Mouse (Mus musculus): Measurements from ENCODE around the gene Mvb12b.

DNA sequence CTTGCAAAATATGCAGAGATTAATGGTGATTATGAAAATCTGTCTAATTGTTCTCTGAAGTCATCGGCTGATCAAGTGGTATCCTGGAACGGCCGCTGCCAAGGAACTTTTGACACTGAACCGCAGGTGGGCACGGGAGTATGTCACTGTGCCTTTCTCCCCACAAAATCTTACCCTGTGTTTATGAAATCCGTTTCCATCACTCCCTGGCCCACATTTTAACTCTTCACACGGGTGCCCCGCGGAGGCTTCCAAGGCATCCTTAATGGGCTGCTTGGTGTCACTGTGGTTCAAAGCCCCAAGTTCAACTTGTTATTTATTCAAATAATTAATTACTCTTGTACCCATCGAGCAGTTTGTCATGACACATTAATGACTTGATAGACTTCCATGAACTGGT lies 116.4 kb downstream of the Mvb12b start:
- TF ChIP-seq POLR2A (IDR thresholded peaks at IDR 0.05; ENCODE audit: extremely low read depth, insufficient read depth, low read length) (no peak), CTCF (IDR thresholded peaks at IDR 0.05; ENCODE audit: low read depth, low read length) (no peak)
